Mouse (Mus musculus): ENCODE results near the gene Olfr985.

DNA sequence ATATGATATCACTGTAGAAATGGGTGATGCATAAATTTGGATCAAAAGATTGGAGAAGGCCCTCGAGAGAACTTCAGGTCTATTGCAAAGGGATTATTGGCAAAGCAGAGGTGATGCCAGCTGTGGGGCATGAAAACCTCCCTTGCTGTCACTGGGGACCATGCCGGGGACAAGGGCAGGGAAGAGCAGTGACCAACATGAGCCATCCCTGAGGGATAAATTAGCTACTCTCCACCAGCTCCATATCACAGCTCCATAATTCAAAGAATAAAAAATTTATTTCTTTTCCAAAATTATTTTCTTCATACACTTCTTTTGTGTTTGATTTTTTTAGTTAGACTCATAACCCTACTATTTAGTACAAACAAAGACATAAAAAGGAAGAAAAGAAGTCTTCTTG, 15.9 kb downstream of the Olfr985 start, which contains the start of gene Olfr984:
- no peak for TF ChIP-seq CHD2 (IDR thresholded peaks at IDR 0.05; ENCODE audit: low read depth, low read length)
- TF ChIP-seq ZC3H11A (IDR thresholded peaks at IDR 0.05; ENCODE audit: borderline replicate concordance, low read depth, low read length), result no peak
- no peak for TF ChIP-seq MAFK (IDR thresholded peaks at IDR 0.05; ENCODE audit: insufficient read depth, low read depth, low read length)
- no peak for TF ChIP-seq HCFC1 (IDR thresholded peaks at IDR 0.05; ENCODE audit: borderline replicate concordance, insufficient read depth, low read length)
- no peak for TF ChIP-seq ZNF384 (IDR thresholded peaks at IDR 0.05; ENCODE audit: low read depth, low read length)

Data from ES-E14 (cell line).